Mouse (Mus musculus) adrenal gland, postnatal 25 days (tissue): ENCODE data around the gene Olfr157. TPM values are rescaled to one million over a fixed set of nuclear protein-coding genes. Genes with fewer than 3 reads are reported as not detected.
"Not testable (repeated sequence)": the region's sequence is repeated elsewhere in the genome, so short reads cannot be mapped to it uniquely, and the experiment has no call there.

Source experiments
- DNase-seq: peaks from one replicate; pipeline ENCODE4 v3.0.0; 2021; ENCODE audit warnings: mixed read lengths
- total RNA-seq: library from RNA; stranded (reverse); gene quantifications from 2 replicates; pipeline ENCODE4 v1.2.3, GENCODE M21; 2021

Olfr157 gene
- total RNA-seq, 1 experiment from 2014 or later, result not detected

DNA sequence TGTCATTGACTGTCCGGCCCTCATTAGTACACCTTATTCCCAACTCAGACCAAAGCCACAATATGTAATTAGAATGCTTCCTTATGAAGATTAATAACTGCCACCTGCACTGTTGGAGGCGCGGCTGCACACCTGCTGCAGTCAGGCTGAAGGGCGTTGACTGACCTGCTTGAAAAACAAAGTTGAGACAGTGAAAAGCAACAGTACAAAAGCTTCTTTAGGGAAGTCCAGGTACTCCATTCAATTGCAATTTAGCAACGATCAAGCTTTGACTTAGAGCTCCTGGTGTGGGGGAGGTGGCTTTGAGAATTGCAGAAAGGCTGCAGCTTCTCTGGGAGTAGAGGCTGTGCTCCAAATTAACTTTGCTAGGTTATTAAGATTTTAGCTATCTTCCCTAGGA, 44.2 kb downstream of the Olfr157 start:
- DNase-seq, result not testable (repeated sequence)

DNA sequence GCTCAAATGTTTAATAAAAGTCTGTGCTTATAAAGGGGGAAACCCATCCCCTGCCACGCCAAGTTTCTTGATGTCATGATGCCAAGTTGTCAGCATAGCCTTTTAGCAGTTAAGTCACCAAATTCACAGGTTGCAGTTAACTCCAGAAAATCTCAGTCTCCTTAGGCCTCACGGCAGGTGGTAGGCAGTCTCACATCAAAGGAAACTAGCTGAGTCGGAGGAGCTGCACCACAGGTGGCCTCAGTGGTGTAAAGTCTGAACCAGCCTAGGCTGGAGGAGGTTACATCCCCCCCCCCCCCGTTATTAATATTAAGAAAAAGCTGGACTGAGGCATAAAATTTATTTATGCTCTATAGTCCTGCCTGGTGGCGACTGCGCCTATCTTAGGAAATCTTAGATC, 44.7 kb downstream of the Olfr157 start:
- no peak for DNase-seq

Other genes with a start within 250 kb of the Olfr157 start
- 26.9 and 37.9 TPM in 2 replicates for gene Npr2, start 208.3 kb downstream of the Olfr157 start, total RNA-seq
- gene Spag8, start 186.6 kb downstream of the Olfr157 start, total RNA-seq, result 0.55 TPM in 1 of 2 replicates, not detected in the other
- gene Hint2, start 183.7 kb downstream of the Olfr157 start, total RNA-seq, result 63.7 and 75.0 TPM in 2 replicates
- 4.3 and 7.4 TPM in 2 replicates for gene Tmem8b, start 171.2 kb downstream of the Olfr157 start, total RNA-seq
- 0.21 TPM in 1 of 2 replicates, not detected in the other for gene Fam221b, start 171.1 kb downstream of the Olfr157 start, total RNA-seq
- gene Olfr70, start 139.4 kb downstream of the Olfr157 start, total RNA-seq, result not detected in 2 replicates
- gene Olfr71, start 129.9 kb downstream of the Olfr157 start, total RNA-seq, result not detected in 2 replicates
- gene Hrct1, start 113.0 kb downstream of the Olfr157 start, total RNA-seq, result 1.5 and 1.9 TPM in 2 replicates
- gene Spaar, start 110.2 kb downstream of the Olfr157 start, total RNA-seq, result 2.1 and 2.7 TPM in 2 replicates
- not detected in 2 replicates for gene Olfr159, start 69.2 kb downstream of the Olfr157 start, total RNA-seq
- gene Olfr156, start 16.3 kb downstream of the Olfr157 start, total RNA-seq, result not detected in 2 replicates
- gene Olfr155, start 11.4 kb upstream of the Olfr157 start, total RNA-seq, result not detected in 2 replicates
- gene Reck, start 35.3 kb upstream of the Olfr157 start, total RNA-seq, result 12.3 and 16.1 TPM in 2 replicates
- 2.4 and 3.1 TPM in 2 replicates for gene Glipr2, start 117.2 kb upstream of the Olfr157 start, total RNA-seq
- gene Ccin, start 143.3 kb upstream of the Olfr157 start, total RNA-seq, result not detected in 2 replicates
- gene Clta, start 164.3 kb upstream of the Olfr157 start, total RNA-seq, result 169 and 173 TPM in 2 replicates
- 28.7 and 40.6 TPM in 2 replicates for gene Gne, start 244.0 kb upstream of the Olfr157 start, total RNA-seq